Mouse (Mus musculus): ENCODE data around the gene Pip5k1c. TPM values are rescaled to one million over a fixed set of nuclear protein-coding genes. Genes with fewer than 3 reads are reported as not detected.

Pip5k1c gene
- polyA plus RNA-seq, 1 experiment from 2014 or later, result 32.0 TPM

GRCm38 (mm10) chr10:81326858-81327257, 34.1 kb downstream of the Pip5k1c start:
- no peak overlapping the region for H3K4me3 ChIP-seq
- no peak overlapping the region for H3K9ac ChIP-seq
- H3K9me3 ChIP-seq, result no peaks in the 10 kb centered on the region
- H3K27ac ChIP-seq (replicated peaks), result peak overlapping the region; percentile 96
- H3K27me3 ChIP-seq (replicated peaks), result no peaks in the 10 kb centered on the region
- 58% methylated on average over 6 of the region's 6 CpGs for WGBS
- H3K36me3 ChIP-seq, result peaks cover 57% of the 10 kb centered on the region
- H3K4me1 ChIP-seq, result peaks cover 66% of the 10 kb centered on the region
- no peak for ATAC-seq (ENCODE audit: extremely low read depth, insufficient number of reproducible peaks, low FRiP score, low TSS enrichment)
- peak overlapping the region; percentile 11; the same call in 1 of the 2 replicates for H3K4me2 ChIP-seq

- Histone ChIP-seq H3K27ac (replicated peaks) (peak overlapping the region; percentile 96), H3K9ac (peak overlapping the region; percentile 78), H3K36me3 (peaks cover 49% of the 10 kb centered on the region), H3K27me3 (replicated peaks) (peaks cover 9% of the 10 kb centered on the region), H3K4me1 (peaks cover 66% of the 10 kb centered on the region), H3K4me3 (no peak overlapping the region), H3K4me2 (peak overlapping the region; percentile 63), H3K9me3 (no peaks in the 10 kb centered on the region)
- ATAC-seq (ENCODE audit: extremely low read depth, insufficient number of reproducible peaks, low FRiP score, low TSS enrichment), result no peak
- 12% methylated on average over 2 of the region's 2 CpGs for WGBS
Measured at GRCm38 (mm10) chr10:81327959-81328358, 35.2 kb downstream of the Pip5k1c start.

- H3K9me3 ChIP-seq, result no peaks in the 10 kb centered on the region
- H3K27ac ChIP-seq (replicated peaks), result peak within 1 kb of the TSS; percentile 96
- H3K9ac ChIP-seq, result peak within 1 kb of the TSS; percentile 78
- ATAC-seq (ENCODE audit: extremely low read depth, insufficient number of reproducible peaks, low FRiP score, low TSS enrichment), result 0 out of 2 replicates have a peak, but pooled peaks have one; percentile 31
- peak within 1 kb of the TSS; percentile 34 for H3K4me3 ChIP-seq
- H3K4me2 ChIP-seq, result peak within 1 kb of the TSS; percentile 63
- H3K4me1 ChIP-seq, result peaks cover 66% of the 10 kb centered on the region
- 3% methylated on average over 10 of the region's 10 CpGs for WGBS
- peaks cover 49% of the 10 kb centered on the region for H3K36me3 ChIP-seq
- H3K27me3 ChIP-seq (replicated peaks), result peaks cover 13% of the 10 kb centered on the region
Measured at GRCm38 (mm10) chr10:81328386-81328785, 35.6 kb downstream of the Pip5k1c start, which contains the start of gene Tbxa2r. Gene Tbxa2r (plus strand): TSS chr10:81328731.

- peaks cover 41% of the 10 kb centered on the region for H3K36me3 ChIP-seq
Measured at GRCm38 (mm10) chr10:81329194-81329975, 36.6 kb downstream of the Pip5k1c start.

GRCm38 (mm10) chr10:81330007-81330406, 37.2 kb downstream of the Pip5k1c start:
- Histone ChIP-seq H3K4me3 (peak overlapping the region; percentile 34; the same call in 1 of the 2 replicates), H3K9ac (peak overlapping the region; percentile 78), H3K27me3 (replicated peaks) (peaks cover 15% of the 10 kb centered on the region), H3K27ac (replicated peaks) (peak overlapping the region; percentile 96), H3K4me1 (peaks cover 74% of the 10 kb centered on the region), H3K4me2 (peak overlapping the region; percentile 63), H3K9me3 (no peaks in the 10 kb centered on the region), H3K36me3 (peaks cover 37% of the 10 kb centered on the region)
- ATAC-seq (ENCODE audit: extremely low read depth, insufficient number of reproducible peaks, low FRiP score, low TSS enrichment), result no peak
- WGBS, result 58% methylated on average over 4 of the region's 4 CpGs

More at GRCm38 (mm10) chr10:81329194-81329975, 36.6 kb downstream of the Pip5k1c start:
- peaks cover 68% of the 10 kb centered on the region for H3K4me1 ChIP-seq
- H3K9ac ChIP-seq, result peak overlapping the region; percentile 78
- H3K4me3 ChIP-seq, result peak overlapping the region; percentile 34
- 43% methylated on average over 10 of the region's 10 CpGs for WGBS
- peak overlapping the region; percentile 96 for H3K27ac ChIP-seq (replicated peaks)
- H3K4me2 ChIP-seq, result peak overlapping the region; percentile 63
- peaks cover 15% of the 10 kb centered on the region for H3K27me3 ChIP-seq (replicated peaks)
- no peaks in the 10 kb centered on the region for H3K9me3 ChIP-seq
- peak; percentile 53 for ATAC-seq (ENCODE audit: extremely low read depth, insufficient number of reproducible peaks, low FRiP score, low TSS enrichment)

- Histone ChIP-seq H3K9me3 (no peaks in the 10 kb centered on the region), H3K4me2 (peak overlapping the region; percentile 50), H3K36me3 (peaks cover 14% of the 10 kb centered on the region), H3K27ac (replicated peaks) (no peak overlapping the region), H3K4me1 (peaks cover 76% of the 10 kb centered on the region), H3K27me3 (replicated peaks) (peaks cover 17% of the 10 kb centered on the region), H3K9ac (peak overlapping the region; percentile 64), H3K4me3 (peak overlapping the region; percentile 20)
- no peak for ATAC-seq (ENCODE audit: extremely low read depth, insufficient number of reproducible peaks, low FRiP score, low TSS enrichment)
- WGBS, result 29% methylated on average over 29 of the region's 29 CpGs
Measured at GRCm38 (mm10) chr10:81332277-81332676, 39.5 kb downstream of the Pip5k1c start.

GRCm38 (mm10) chr10:81334324-81334723, 41.6 kb downstream of the Pip5k1c start:
- Histone ChIP-seq H3K4me2 (no peak overlapping the region), H3K27ac (replicated peaks) (0 out of 2 replicates have a peak overlapping the region, but pooled peaks have one; percentile 73), H3K36me3 (peaks cover 10% of the 10 kb centered on the region; the same call in 1 of the 2 replicates), H3K4me1 (peaks cover 60% of the 10 kb centered on the region), H3K9me3 (no peaks in the 10 kb centered on the region), H3K4me3 (no peak overlapping the region), H3K9ac (peak overlapping the region; percentile 65; the same call in 1 of the 2 replicates), H3K27me3 (replicated peaks) (peaks cover 34% of the 10 kb centered on the region)
- WGBS, result 73% methylated on average over 11 of the region's 11 CpGs
- ATAC-seq (ENCODE audit: extremely low read depth, insufficient number of reproducible peaks, low FRiP score, low TSS enrichment), result no peak

- Histone ChIP-seq H3K27ac (replicated peaks) (peak overlapping the region; percentile 73), H3K4me3 (no peak overlapping the region), H3K36me3 (peaks cover 10% of the 10 kb centered on the region; the same call in 1 of the 2 replicates), H3K4me1 (peaks cover 50% of the 10 kb centered on the region), H3K27me3 (replicated peaks) (peaks cover 34% of the 10 kb centered on the region), H3K9me3 (no peaks in the 10 kb centered on the region), H3K9ac (peak overlapping the region; percentile 65), H3K4me2 (peak overlapping the region; percentile 11; the same call in 1 of the 2 replicates)
- 44% methylated on average over 18 of the region's 19 CpGs for WGBS
- no peak for ATAC-seq (ENCODE audit: extremely low read depth, insufficient number of reproducible peaks, low FRiP score, low TSS enrichment)
Measured at GRCm38 (mm10) chr10:81335393-81336340, 42.9 kb downstream of the Pip5k1c start.

- no peak for ATAC-seq (ENCODE audit: extremely low read depth, insufficient number of reproducible peaks, low FRiP score, low TSS enrichment)
- Histone ChIP-seq H3K4me3 (no peak overlapping the region), H3K4me1 (peaks cover 52% of the 10 kb centered on the region), H3K27ac (replicated peaks) (peak overlapping the region; percentile 72), H3K27me3 (replicated peaks) (peaks cover 41% of the 10 kb centered on the region), H3K4me2 (no peak overlapping the region), H3K9me3 (no peaks in the 10 kb centered on the region), H3K36me3 (peaks cover 10% of the 10 kb centered on the region; the same call in 1 of the 2 replicates), H3K9ac (peak overlapping the region; percentile 52; the same call in 1 of the 2 replicates)
- WGBS, result 84% methylated on average over 4 of the region's 4 CpGs
Measured at GRCm38 (mm10) chr10:81336558-81336957, 43.8 kb downstream of the Pip5k1c start.

- no peak overlapping the region for H3K4me2 ChIP-seq
- H3K36me3 ChIP-seq, result peaks cover 7% of the 10 kb centered on the region
- H3K27ac ChIP-seq (replicated peaks), result no peak overlapping the region
- WGBS, result 38% methylated on average over 17 of the region's 17 CpGs
- no peaks in the 10 kb centered on the region for H3K9me3 ChIP-seq
- H3K4me1 ChIP-seq, result peaks cover 45% of the 10 kb centered on the region
- H3K9ac ChIP-seq, result no peak overlapping the region
- H3K27me3 ChIP-seq (replicated peaks), result peaks cover 66% of the 10 kb centered on the region
- ATAC-seq (ENCODE audit: extremely low read depth, insufficient number of reproducible peaks, low FRiP score, low TSS enrichment), result no peak
- no peak overlapping the region for H3K4me3 ChIP-seq
Measured at GRCm38 (mm10) chr10:81340551-81341332, 48.0 kb downstream of the Pip5k1c start.

Data from heart, embryonic 13.5 days (tissue).